Comparison of ENCODE assay signal across 17 mouse cellular contexts in the genomic region with DNA sequence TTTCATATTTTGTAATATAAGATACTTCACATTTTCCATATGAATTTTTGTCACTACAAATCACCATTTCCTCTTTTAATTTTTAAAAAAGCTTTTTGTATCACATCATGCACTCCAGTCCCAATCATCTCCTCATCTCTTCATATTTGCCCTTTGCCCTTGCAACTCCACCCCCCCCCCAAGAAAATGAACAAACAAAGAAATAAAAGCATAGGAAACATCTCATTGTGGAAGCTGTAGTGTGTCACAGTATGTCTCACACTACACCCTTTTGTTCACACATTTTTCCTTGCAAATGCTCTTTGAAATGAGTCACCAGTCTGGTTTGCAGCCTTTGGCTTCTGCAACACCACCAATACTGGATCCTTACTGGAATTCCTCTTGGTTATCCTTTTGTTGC.
"Had no signal": no experiment of that assay in that cellular context is flagged by ENCODE, and none has a peak within 500 bp of the region (broad histone marks: within the 10 kb centered on the region; RNA-seq: fewer than 3 reads in every experiment).

No protein-coding gene starts in this region.

- DNase-seq: left cerebral cortex, postnatal 4 days; liver; liver, embryonic 13.5 days; liver, postnatal 0 days; lung, adult 18-20 months; lung, adult 2 months; lung, embryonic 14.5 days; lung, postnatal 10 days; lung, postnatal 14 days; lung, postnatal 36 days; lung, postnatal 4 days; midbrain, embryonic 14.5 days had no signal

- ATAC-seq: liver, embryonic 12.5 days; liver, postnatal 0 days; lung, postnatal 0 days; midbrain, embryonic 13.5 days; midbrain, embryonic 15.5 days; midbrain, embryonic 16.5 days had no signal
